Mouse (Mus musculus): ENCODE measurements around the gene Bglap.
"Not testable (repeated sequence)": the region's sequence is repeated elsewhere in the genome, so short reads cannot be mapped to it uniquely, and the experiment has no call there.

DNA sequence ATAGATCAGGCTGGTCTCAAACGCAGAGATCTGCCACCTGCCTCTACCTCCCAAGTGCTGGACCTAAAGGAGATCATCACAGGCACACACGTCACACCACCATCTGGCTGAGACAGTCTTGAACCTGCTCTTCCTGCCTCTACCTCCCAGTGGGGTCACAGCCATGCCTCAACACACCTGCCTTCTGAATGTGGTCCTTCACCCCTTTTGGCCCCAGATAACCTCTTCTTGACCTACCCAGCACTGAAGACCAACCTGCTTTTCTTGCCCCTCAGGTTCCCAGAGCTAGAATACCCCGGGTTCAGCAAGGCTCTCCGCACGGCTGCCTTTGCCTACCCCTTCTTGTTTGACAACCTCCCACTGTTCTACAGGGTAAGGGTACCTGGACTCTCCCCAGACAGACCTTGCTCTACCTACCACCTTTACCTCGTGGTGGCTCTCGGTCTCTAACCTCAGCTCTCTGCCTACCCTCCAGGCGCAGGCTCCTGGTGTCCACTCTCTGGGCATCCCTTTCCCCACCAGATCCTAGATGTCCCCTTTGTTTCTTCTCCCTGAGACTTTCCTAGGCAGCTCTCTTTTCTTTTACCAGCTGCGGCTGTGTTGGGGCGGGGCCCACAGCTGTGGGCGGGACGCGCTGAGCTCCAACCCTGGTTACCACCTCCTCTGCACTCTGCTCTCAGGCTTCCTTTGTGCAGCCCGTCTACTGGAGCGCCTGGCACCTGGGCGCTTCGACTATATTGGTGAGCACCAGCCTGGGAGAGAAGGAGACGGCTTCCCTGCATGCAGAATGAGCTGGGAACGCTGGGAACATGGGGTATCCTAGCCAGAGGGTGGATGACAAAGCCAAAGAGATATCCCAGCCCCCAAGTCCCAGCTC, 8.3 kb downstream of the Bglap start:
- TF ChIP-seq GATA1 (IDR thresholded peaks at IDR 0.05; ENCODE audit: borderline replicate concordance, low read length); FLI1 (IDR thresholded peaks at IDR 0.05; ENCODE audit: low read length): not testable (repeated sequence)
